Mouse (Mus musculus) kidney, embryonic 15.5 days (tissue): ENCODE results near the gene Ank. TPM values are rescaled to one million over a fixed set of nuclear protein-coding genes. Genes with fewer than 3 reads are reported as not detected.
"Not testable (repeated sequence)": the region's sequence is repeated elsewhere in the genome, so short reads cannot be mapped to it uniquely, and the experiment has no call there.

Source experiments
- ATAC-seq: fragments of 200-750 bp; cut with Nextera tagmentation; replicated peaks from 2 replicates; pipeline ENCODE4 v1.8.0; 2017; ENCODE audit warnings: moderate TSS enrichment; ENCODE audit not compliant: low FRiP score
- H3K27ac ChIP-seq: fragments of 300-500 bp; sonication (generic); 2 replicates; pipeline ENCODE4 v1.5.1; 2015; ENCODE audit warnings: mild to moderate bottlenecking, inconsistent platforms
- H3K27me3 ChIP-seq: fragments of 300-500 bp; sonication (generic); 2 replicates; pipeline ENCODE4 v1.6.1; 2015; ENCODE audit warnings: inconsistent platforms
- H3K36me3 ChIP-seq: fragments of 300-500 bp; sonication (generic); 2 replicates; pipeline ENCODE4 v1.6.1; 2015; ENCODE audit warnings: inconsistent platforms
- H3K4me1 ChIP-seq: fragments of 300-500 bp; sonication (generic); 2 replicates; pipeline ENCODE4 v1.6.1; 2015; ENCODE audit warnings: inconsistent platforms
- H3K4me2 ChIP-seq: fragments of 300-500 bp; sonication (generic); 2 replicates; pipeline ENCODE4 v1.6.1; 2015; ENCODE audit warnings: moderate library complexity, mild to moderate bottlenecking, inconsistent platforms
- H3K4me3 ChIP-seq: fragments of 300-500 bp; sonication (generic); replicated peaks from 2 replicates; pipeline ENCODE4 v1.5.1; 2015; ENCODE audit warnings: mild to moderate bottlenecking, inconsistent platforms
- H3K9ac ChIP-seq: fragments of 300-500 bp; sonication (generic); 2 replicates; pipeline ENCODE4 v1.6.1; 2015; ENCODE audit warnings: mild to moderate bottlenecking, inconsistent platforms
- H3K9me3 ChIP-seq: fragments of 300-500 bp; sonication (generic); replicated peaks from 2 replicates; pipeline ENCODE4 v1.6.1; 2016; ENCODE audit warnings: inconsistent platforms
- WGBS: fragments of 180-500 bp; shearing (Covaris S2); methylation state at CpG from one replicate; pipeline ENCODE4 v1.1.7; 2015; ENCODE audit warnings: mixed read lengths; 5-methylcytosine and 5-hydroxymethylcytosine counted together
- polyA plus RNA-seq: library from polyadenylated mRNA; unstranded; fragments of >200 nt; fragmentation: Nextera tagmentation; extraction: Ambion mirVana; gene quantifications from 2 replicates; pipeline ENCODE4 v1.2.1, GENCODE M21; 2015

Ank gene
- polyA plus RNA-seq, 1 experiment from 2014 or later, result 8.8 TPM

DNA sequence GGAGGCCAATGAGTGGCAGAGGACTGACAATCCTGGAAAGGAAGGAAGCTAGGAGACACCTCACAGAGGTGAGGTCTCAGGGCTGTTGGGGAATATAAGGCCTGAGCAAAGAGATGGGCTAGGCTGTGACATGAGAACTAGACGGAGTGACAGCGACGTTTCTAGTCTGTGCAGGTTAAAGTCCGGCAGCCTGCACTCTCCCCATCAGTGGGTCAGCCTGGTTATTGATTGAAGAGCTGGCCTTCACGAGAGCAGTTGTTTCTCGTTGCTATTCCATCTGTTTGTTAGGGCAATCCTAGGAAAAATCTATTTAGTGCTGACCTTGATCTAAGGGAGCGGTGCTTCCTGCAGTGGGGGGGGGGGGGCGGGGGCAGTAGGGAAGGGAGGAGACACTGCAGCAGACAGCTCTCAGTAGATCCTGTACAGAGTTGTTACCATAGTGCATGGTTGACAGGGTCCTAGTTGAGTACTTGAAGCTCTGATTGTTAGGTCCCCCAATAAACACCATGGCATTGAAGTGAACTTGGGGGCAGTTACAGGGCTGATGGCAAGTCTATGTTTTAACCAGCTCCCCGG is 21.6 kb upstream of the Ank start:
- Histone ChIP-seq H3K4me1 (no peaks in the 10 kb centered on the region), H3K27ac (no peak overlapping the region), H3K27me3 (no peaks in the 10 kb centered on the region), H3K36me3 (no peaks in the 10 kb centered on the region), H3K4me2 (no peak overlapping the region), H3K4me3 (no peak overlapping the region), H3K9ac (no peak overlapping the region), H3K9me3 (no peaks in the 10 kb centered on the region)
- ATAC-seq, result no peak
- 72% methylated on average over 9 of the region's 9 CpGs for WGBS

DNA sequence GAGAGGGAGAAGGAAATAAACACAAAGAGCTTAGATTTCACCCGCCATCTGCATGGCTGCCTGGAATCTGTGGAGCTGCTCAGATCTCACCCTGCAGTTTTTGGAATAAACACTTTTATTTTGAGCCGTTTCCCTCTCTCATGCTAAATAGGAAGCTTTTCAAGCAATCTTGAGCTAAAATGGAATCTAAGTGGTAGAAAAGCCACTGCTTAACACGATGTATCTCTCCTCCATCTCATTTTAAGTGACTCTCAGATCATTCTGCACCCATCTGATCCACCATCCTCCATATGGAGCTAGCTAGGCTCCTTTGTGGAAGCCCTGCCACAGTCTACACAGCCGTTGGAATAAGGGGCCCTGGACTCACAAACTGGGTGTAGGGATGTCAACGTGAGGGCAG is 15.8 kb upstream of the Ank start:
- Histone ChIP-seq H3K4me2 (no peak overlapping the region), H3K4me3 (no peak overlapping the region), H3K4me1 (no peaks in the 10 kb centered on the region), H3K27ac (no peak overlapping the region), H3K36me3 (no peaks in the 10 kb centered on the region), H3K9me3 (no peaks in the 10 kb centered on the region), H3K27me3 (no peaks in the 10 kb centered on the region), H3K9ac (no peak overlapping the region)
- no peak for ATAC-seq
- WGBS, result 77% methylated on average over 5 of the region's 5 CpGs

DNA sequence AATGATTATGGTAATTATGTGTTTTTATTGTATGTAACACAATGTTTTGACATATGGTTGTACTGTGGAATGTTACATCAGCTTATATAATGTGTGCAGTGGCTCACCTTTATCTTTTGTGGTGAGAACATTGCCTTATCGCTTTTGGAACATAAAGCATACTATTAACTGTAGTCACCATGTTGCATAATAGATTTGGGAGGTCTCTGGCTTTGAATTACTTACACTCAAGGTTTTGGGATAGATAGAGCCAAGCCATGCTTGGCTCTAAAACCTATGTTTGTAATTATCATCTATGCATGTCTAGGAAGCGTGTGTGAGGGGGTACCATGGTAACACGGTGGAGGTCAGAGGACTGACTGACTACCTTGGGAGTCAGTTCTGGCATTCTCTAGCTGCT is 14.7 kb upstream of the Ank start:
- Histone ChIP-seq H3K36me3 (no peaks in the 10 kb centered on the region), H3K4me1 (no peaks in the 10 kb centered on the region), H3K27me3 (no peaks in the 10 kb centered on the region), H3K9me3 (no peaks in the 10 kb centered on the region), H3K9ac (no peak overlapping the region), H3K4me3 (no peak overlapping the region), H3K4me2 (no peak overlapping the region), H3K27ac (no peak overlapping the region)
- 91% methylated on average over 3 of the region's 3 CpGs for WGBS
- no peak for ATAC-seq

DNA sequence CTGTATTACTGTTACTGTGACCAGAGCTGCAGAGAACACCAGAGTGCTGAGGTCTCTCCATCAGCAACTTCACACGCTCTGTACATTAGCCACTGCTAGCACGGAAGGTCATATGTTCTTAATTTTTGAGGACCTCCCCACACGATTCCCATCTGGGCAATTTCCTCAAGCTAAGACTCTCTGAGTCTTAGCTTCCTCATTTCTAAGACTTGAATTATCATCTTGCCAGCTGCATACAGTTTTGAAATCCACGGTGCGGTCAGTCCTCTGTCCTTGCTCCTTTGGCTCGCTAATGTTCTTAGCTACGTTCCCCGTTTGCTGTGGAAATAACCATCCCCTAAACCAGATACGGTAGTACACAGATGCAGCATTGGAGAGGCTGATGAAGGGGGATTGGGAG is 14.0 kb upstream of the Ank start:
- Histone ChIP-seq H3K4me2 (no peak overlapping the region), H3K4me3 (no peak overlapping the region), H3K36me3 (no peaks in the 10 kb centered on the region), H3K27me3 (no peaks in the 10 kb centered on the region), H3K4me1 (no peaks in the 10 kb centered on the region), H3K9me3 (no peaks in the 10 kb centered on the region), H3K27ac (no peak overlapping the region), H3K9ac (no peak overlapping the region)
- ATAC-seq, result no peak
- 90% methylated on average over 9 of the region's 9 CpGs for WGBS

DNA sequence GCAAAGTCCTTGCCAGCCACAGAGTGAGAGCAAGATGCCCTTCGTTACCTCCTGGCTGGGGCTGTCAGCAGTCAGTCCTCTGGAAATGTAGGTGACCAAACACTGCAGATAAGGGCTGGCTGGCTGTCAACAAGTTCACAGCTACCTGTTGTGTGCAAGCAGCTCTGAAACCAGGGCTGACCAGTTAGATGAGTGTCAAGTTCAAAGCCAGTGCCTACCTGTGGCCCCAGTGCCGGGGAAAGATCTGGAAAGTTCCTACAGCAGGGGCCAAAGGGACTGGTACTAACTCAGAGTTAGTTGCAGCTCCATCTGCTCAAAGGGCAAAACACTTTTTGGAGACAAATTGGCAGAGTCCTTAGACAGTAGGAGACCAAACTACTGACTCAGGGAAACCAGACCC is 9.5 kb upstream of the Ank start:
- H3K4me1 ChIP-seq, result peaks cover 5% of the 10 kb centered on the region; the same call in 1 of the 2 replicates
- no peak overlapping the region for H3K9ac ChIP-seq
- ATAC-seq, result no peak
- WGBS, result 80% methylated on average over 2 of the region's 2 CpGs
- no peaks in the 10 kb centered on the region for H3K27me3 ChIP-seq
- no peaks in the 10 kb centered on the region for H3K9me3 ChIP-seq
- no peak overlapping the region for H3K4me3 ChIP-seq
- H3K4me2 ChIP-seq, result no peak overlapping the region
- no peak overlapping the region for H3K27ac ChIP-seq
- H3K36me3 ChIP-seq, result no peaks in the 10 kb centered on the region

DNA sequence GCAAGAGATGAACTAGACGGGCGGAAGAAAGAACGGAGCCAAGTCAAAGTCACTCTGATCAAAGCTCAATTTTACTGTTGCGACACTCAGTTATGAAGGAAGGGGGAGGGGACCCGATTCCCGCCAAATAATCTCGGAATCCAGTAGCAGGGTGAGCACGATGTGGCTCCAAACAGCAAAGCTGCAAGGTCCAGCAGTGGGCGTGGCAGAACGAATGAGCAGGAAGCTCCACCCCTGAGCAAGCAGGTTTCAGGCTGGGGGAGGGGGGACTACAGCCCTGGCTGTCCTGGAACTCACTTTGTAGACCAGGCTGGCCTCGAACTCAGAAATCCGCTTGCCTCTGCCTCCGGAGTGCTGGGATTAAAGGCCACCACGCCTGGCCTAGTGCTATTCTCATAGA is 6.7 kb upstream of the Ank start:
- not testable (repeated sequence) for H3K9me3 ChIP-seq, H3K4me2 ChIP-seq, H3K36me3 ChIP-seq, ATAC-seq, H3K4me3 ChIP-seq, H3K27ac ChIP-seq, H3K4me1 ChIP-seq, H3K9ac ChIP-seq, H3K27me3 ChIP-seq
- WGBS, result 48% methylated on average over 14 of the region's 14 CpGs

DNA sequence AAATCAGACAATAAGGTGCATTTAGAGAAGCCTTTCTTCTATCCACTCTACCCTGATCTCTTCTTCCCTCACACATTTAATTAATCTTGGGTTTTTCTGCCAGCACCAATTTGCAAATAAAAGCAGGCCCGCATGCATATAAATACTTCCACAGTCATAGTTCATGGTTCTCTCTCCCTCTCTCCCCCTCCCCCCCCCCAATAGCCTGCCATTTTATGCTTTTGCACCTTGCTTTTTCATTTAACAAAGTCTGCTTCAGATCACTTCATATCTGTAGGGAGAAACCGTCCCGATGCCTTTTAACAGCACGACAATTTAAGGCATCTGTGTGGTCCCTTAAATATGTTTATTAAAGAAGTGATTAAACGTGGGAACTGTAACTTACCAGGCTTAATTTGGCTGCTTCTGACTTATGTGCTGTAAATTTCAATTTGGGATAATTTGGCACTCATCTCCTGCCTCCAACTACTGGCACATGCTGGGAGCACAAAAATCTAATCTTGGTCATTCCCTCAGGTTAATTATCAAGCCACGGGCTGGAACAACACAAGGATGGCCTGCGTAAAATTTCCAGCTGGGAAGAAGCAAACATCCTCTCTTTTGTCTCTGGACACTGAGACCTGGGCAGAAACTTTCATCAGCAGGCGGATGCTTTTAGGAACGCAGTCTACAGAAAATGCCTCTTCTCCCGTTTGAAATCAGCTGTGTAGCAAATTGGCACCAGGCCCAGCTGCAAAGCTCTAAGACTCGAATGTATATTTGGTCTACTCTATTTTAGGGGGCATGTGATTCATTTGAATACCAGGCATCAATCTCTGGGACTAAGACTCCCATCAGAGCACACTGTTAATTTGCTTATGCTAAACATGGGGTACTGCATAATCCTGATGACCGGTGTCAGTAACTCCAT is 4.9 kb upstream of the Ank start:
- no peak for ATAC-seq
- Histone ChIP-seq H3K4me3 (no peak overlapping the region), H3K36me3 (no peaks in the 10 kb centered on the region), H3K27me3 (no peaks in the 10 kb centered on the region), H3K9me3 (no peaks in the 10 kb centered on the region), H3K4me2 (no peak overlapping the region), H3K4me1 (peaks cover 10% of the 10 kb centered on the region; the same call in 1 of the 2 replicates), H3K27ac (no peak overlapping the region), H3K9ac (no peak overlapping the region)
- WGBS, result 49% methylated on average over 12 of the region's 12 CpGs

DNA sequence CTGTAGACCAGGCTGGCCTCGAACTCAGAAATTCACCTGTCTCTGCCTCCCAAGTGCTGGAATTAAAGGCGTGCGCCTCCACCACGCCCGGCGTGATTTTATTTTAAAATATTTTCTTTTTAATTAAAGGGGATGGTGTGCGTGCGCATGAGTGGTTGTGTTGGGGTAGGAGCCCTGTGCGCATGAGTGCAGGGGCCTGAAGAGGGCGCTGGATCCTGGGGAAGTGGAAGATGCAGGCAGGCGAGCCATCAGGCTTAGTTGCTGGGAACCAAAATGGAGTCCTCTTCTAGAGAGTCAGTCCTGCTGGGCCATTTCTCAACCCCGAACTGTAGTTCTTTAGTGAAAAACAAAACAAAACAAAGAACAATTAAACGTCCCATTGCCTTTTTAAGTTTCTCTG is 2.6 kb upstream of the Ank start:
- Histone ChIP-seq H3K36me3 (no peaks in the 10 kb centered on the region), H3K27ac (no peak overlapping the region), H3K4me3 (no peak overlapping the region), H3K9me3 (no peaks in the 10 kb centered on the region), H3K4me1 (peaks cover 22% of the 10 kb centered on the region), H3K4me2 (no peak overlapping the region), H3K9ac (no peak overlapping the region), H3K27me3 (peaks cover 5% of the 10 kb centered on the region; the same call in 1 of the 2 replicates)
- no peak for ATAC-seq
- WGBS, result 93% methylated on average over 13 of the region's 13 CpGs

DNA sequence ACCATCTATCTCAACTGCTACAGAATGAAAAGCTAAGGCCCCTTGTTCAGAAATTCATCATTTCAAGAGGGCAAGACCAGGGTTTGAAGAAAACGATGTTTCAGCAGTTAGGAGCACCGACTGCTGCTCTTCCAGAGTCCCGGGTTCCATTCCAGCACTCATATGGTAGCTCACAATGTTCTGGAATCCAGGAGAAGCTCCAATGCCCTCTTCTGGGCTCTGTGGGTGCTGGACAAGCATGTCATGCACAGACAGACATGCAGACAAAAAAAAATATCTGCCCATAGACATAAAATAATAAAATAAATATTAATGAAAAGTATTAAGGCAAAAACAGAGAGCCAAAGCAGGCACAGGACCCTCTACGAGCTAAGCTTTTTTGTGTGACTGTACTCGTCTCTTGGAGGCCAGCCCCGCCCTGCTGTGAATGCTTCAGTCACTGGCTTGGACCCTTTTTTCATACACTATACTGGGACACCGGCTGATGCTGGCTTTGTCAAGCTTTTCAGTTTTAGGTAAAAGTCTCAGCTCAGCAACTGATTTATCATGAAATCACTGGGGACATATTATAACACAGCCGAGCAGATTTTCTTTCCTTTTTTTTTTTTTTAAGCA is 979 bp upstream of the Ank start:
- H3K4me2 ChIP-seq, result peak overlapping the region; percentile 95
- ATAC-seq, result no peak
- peaks cover 22% of the 10 kb centered on the region for H3K4me1 ChIP-seq
- peaks cover 5% of the 10 kb centered on the region; the same call in 1 of the 2 replicates for H3K27me3 ChIP-seq
- H3K4me3 ChIP-seq, result peak overlapping the region; percentile 77
- WGBS, result 21% methylated on average over 8 of the region's 8 CpGs
- H3K9ac ChIP-seq, result no peak overlapping the region
- H3K9me3 ChIP-seq, result no peaks in the 10 kb centered on the region
- no peaks in the 10 kb centered on the region for H3K36me3 ChIP-seq
- no peak overlapping the region for H3K27ac ChIP-seq

DNA sequence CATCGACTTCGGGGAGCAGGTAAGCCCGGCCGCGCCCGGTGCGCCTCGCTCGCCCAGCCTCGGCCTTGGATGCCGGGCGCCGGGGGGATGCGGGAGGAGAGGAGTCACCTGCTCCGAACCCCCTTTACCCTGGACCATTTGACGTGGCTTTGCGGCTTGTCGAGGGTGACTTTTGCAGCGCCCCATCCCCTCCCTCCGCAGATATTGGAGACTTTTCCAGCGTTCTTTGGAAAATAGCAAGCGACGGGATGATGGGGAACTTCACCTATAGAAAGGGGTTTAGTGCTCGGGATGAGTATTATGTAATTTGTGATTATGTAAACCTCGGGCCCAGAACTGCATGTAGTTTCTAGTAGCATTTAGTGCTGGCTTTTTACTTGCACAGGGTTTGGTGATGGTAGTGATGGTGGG is 609 bp downstream of the Ank start:
- H3K9ac ChIP-seq, result peak overlapping the region; percentile 74
- peak; percentile 46 for ATAC-seq
- H3K9me3 ChIP-seq, result no peaks in the 10 kb centered on the region
- H3K4me1 ChIP-seq, result peaks cover 17% of the 10 kb centered on the region
- H3K27me3 ChIP-seq, result peaks cover 5% of the 10 kb centered on the region; the same call in 1 of the 2 replicates
- H3K4me3 ChIP-seq, result peak overlapping the region; percentile 77
- H3K4me2 ChIP-seq, result peak overlapping the region; percentile 95
- WGBS, result under 1% methylated on average over 25 of the region's 25 CpGs
- H3K27ac ChIP-seq, result peak overlapping the region; percentile 81
- no peaks in the 10 kb centered on the region for H3K36me3 ChIP-seq

DNA sequence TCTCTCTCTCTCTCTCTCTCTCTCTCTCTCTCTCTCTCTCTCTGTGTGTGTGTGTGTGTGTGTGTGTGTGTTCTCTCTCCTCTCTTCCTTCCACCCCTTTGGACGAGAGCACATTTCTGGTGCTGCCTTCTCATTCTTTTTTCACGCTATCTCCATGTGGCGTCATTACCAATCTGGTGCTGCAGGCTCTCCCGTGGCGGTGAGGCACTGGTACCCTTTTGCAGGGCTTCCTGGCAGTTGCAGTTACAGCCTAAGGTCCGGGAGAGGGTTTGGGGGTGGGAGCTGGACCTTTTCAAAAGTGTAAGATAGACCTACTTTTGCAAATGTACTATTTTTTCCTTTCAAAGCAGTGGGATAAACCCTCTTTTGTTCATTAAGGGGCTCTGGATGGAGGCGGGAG is 1.2 kb downstream of the Ank start:
- Histone ChIP-seq H3K9ac (no peak overlapping the region; the same call in 1 of the 2 replicates), H3K27me3 (peaks cover 5% of the 10 kb centered on the region; the same call in 1 of the 2 replicates), H3K4me1 (peaks cover 17% of the 10 kb centered on the region), H3K27ac (no peak overlapping the region), H3K4me2 (peak overlapping the region; percentile 95), H3K4me3 (peak overlapping the region; percentile 77), H3K9me3 (no peaks in the 10 kb centered on the region), H3K36me3 (no peaks in the 10 kb centered on the region)
- ATAC-seq, result no peak
- 18% methylated on average over 7 of the region's 7 CpGs for WGBS

DNA sequence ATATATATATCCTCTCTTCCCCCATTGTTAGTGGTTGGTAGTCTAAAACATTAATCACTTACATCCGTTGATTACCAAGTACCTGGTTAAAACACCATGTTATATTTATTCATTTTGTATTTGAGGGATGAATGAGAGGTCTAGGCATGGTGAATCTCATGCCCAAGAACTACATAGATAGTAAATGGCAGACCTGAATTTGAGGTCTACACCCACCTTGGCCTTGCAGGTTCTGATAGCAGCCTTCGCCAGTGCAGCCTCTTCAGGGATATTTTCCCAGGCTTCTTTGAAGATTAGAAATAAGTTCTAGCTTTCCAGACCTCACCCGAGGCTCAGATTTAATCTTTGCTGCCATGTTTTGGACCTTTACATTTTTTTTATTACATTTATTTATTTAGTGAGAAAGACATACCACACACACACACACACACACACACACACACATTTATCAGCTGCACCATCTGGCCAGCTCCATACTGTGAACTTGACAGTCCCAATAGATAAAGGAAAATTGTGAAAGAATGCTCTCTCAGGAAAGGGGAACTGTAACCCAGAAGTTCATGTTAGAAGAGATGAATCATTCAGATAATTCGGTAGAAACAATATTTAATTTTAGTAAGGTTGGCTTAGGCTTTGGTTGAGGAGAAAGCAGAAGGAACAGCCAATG is 2.5 kb downstream of the Ank start:
- H3K9ac ChIP-seq, result no peak overlapping the region
- H3K27me3 ChIP-seq, result peaks cover 5% of the 10 kb centered on the region; the same call in 1 of the 2 replicates
- no peak overlapping the region for H3K27ac ChIP-seq
- no peak overlapping the region for H3K4me3 ChIP-seq
- H3K4me1 ChIP-seq, result peaks cover 19% of the 10 kb centered on the region
- WGBS, result 78% methylated on average over 4 of the region's 4 CpGs
- no peaks in the 10 kb centered on the region for H3K9me3 ChIP-seq
- no peaks in the 10 kb centered on the region for H3K36me3 ChIP-seq
- no peak overlapping the region for H3K4me2 ChIP-seq
- ATAC-seq, result no peak
